Mouse (Mus musculus) ZHBTc4 (cell line): ENCODE measurements around the gene Siae.

ENCODE experiments used
- DNase-seq: peaks from one replicate; pipeline ENCODE4 v3.0.0-alpha.2; 2011; ENCODE audit warnings: low read depth, low spot score

Siae gene

DNA sequence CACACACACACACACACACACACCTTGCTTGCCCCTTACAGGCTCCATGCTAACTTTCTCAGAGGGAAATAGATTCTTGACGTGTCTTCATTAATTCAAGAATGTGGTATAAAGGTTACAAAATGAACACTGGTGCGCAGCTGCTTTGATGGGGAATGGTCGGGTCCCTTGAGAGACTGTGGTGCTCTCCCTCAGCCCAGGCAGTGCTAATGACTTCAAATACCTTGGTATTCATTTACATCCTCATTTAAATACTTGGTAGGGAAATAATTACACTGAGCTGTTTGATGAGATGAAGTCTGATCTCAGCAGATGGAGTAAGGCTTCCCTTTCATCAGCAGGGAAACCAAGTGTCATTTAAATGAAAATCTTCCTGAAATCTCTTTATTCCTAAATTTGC lies 69.6 kb downstream of the Siae start:
- DNase-seq: no peak

DNA sequence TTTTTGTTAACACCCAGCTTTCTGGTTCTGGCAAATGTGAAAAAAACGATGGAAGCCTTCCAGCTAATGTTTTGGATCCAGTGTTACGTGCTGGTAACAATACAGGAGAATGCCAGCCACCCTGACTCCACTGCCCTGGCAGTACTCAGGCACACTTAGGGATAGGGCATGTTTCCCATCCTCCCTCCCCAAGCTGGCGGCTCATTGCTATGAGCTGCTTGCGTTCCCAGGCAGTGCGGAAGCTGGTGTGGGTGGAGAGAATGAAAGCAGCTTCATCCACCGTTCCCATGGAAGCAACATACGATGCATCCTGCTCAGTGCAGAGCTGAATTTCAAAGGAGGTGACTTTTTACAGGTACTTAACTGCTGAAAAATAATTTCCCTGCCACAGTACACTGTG lies 70.1 kb downstream of the Siae start:
- DNase-seq: peak; percentile 8

DNA sequence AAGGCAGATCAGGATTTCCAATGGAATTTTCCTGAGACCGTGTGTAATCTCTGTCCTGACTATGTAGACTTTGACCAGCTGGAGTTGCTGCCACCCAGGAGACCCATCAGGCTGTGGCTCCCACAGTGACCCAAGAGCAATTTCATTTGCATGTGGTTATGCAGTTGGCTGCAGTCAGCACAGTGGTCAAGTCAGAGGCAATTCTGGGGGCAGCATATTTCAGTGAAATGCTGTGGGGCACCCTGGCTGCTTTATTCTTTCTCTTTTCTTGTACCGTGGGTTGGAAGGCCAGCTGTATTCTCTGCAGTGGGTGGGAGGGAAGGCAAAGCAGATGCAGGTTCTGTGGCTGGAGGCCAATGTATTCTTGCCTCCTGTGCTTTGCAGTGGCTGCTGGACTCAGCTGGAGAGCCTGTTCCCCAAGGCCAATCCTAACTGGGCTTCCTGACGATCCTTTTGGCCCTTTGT lies 70.6 kb downstream of the Siae start:
- DNase-seq: no peak

DNA sequence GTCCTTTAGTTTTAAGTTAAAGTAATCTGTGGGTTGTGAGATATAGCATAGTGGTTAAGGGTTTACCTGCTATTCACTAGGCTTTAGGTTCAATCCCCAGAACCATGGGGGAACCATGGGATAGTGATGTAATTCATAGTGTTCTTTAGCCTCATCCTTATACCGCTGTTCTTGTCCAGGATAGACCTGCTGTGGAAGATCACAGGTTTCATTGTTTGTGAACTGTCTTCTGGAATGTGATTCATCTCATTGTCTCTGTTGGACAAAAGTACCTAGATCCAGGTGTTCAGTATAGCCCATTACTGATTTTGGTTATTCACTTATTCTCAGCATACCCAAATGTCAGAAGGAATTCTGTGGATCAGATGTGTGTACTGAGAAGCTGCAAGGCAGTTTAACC lies 71.8 kb downstream of the Siae start:
- DNase-seq: peak; percentile 19

DNA sequence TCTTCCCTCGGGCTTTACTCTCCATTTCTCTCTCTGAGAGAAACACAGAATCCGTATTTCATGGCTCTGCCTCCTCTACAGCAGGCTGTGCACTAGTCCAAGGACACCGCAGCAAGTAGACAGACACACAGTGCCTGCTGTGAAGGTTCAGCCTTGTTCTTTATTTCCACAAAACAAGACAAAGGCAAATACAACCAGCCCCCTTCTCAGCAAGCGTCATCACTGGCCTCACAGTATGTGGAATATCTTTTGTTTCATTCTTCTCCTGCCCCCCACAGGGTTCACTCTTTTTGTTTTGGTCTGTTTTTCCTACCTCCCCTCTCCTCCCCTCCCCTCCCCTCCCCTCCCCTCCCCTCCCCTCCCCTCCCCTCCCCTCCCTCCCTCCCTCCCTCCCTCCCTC lies 73.1 kb downstream of the Siae start:
- peak; percentile 40 for DNase-seq

DNA sequence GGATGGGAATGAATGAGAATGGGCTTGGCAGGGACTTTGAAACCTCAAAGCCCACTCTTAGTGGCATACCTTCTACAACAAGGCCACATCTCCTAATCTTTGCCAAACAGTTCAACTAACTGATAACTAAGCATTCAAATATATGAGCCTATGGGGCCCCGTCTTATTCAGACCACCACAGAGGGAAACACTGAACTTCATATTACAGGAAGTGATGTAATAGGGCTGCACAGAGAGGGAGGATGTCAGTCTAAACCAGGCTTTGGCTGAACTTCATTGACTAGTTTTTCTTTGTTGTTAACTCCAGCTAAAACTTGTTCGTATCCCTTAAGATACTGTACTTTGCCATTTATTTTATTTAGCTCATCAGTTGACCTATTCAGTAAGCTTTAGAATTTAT lies 74.4 kb downstream of the Siae start:
- no peak for DNase-seq

DNA sequence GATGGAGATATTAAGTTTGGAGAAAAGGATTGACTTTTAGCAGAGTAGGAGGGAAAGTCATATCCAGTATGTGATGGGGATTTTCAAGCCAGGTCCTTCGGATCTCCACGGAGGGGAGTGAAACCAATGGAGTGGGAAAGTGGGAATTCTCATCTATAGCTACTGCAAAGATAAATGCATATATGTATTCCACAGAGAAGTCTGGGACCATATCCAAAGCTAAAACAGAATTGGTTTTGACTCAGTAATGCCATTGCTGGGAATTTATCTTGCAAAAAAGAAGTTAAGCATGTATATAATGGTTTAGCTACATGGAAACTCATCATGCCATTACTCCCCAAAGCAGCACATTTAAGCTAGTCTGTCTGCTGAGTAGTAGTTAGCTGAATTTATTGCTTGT lies 76.8 kb downstream of the Siae start:
- no peak for DNase-seq

DNA sequence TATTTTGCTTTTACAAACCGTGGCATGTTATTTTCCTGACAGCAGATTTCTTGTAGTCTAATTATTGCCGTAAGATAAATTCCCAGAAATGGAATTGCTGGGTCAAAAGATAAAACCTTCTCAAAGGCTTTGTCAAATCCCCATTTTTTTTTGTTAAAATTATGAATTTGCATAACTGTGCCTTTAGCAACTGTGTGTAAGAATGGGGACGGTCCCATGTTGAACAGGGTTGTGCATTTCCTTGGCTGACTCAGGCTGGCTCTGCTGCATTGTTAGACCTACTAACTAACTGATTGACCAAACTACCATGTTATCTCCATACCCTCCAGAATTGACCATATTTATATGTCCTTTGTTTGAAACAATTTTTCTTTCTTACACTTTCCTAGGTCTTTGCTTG lies 78.8 kb downstream of the Siae start:
- DNase-seq: no peak

DNA sequence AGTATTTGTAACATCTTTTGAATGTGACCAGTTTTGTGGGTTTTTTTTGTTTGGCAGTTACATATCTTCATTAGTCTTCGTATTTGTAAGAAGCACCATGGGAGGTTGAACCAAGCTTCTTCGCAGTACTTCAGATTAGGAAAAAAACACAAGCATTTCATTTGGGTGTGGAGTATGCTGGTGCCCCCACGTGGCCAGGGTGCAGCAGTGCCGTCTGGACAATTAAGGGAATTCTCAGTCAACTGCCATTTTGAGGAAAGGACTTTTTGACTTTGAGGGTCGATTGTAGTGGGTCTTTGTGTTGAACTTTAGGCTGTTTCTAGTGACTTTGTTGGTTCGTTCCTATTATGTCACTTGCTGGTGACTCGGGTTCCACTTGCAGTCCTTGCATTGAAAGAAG lies 80.8 kb downstream of the Siae start:
- peak; percentile 75 for DNase-seq

DNA sequence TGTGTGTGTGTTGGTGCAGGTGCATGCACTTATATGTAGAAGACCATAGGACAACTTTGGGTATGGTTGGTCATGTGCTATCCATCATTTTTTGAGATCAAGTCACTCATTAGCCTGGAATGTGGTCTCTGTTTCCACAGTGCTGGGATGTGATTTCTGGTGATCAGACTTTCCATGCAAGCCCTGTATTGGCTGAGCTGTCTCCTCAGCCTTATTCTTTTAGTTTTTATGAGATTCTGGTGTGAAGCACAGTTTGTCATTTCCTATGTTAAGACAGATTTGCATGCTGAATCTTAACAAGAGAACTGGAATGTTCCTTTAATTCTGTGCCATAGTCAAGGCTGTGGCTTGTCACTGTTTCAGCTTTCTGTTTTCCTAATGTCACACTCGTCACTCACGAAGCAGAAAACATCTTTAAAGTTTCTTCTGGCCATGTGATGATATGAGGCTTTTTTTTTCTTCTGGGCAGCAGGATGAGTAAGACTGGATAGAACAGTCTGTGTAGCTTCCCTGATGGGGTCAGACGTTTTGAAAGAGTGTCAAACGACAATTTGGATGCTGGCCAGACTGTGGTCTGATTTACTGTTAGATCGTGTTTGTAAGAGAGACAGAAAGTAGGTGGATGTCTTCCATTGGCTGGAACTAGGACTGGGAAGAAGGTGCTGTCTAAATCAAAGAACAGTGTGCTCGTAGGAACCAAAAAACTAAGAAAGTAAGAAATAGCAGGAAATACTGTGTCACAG lies 81.5 kb downstream of the Siae start:
- DNase-seq: no peak

DNA sequence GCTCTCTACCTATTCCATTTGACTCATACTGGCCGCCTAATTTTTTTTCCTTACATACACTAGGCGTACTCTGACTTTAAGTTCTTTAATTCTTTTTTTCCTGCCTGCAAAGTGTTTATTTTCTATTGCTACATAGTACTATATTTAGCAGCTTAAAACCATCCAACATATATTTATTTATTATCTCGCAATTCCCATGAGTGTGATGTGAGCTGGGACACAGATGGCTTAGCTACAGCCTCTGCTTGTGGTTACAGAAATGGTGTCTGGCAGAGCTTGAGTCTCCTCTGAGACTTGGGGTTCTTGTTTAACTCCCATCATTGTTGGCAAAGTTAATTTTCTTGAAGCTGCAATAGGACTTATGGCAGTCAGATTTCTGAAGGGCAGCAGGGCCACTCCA lies 83.2 kb downstream of the Siae start:
- DNase-seq: no peak

DNA sequence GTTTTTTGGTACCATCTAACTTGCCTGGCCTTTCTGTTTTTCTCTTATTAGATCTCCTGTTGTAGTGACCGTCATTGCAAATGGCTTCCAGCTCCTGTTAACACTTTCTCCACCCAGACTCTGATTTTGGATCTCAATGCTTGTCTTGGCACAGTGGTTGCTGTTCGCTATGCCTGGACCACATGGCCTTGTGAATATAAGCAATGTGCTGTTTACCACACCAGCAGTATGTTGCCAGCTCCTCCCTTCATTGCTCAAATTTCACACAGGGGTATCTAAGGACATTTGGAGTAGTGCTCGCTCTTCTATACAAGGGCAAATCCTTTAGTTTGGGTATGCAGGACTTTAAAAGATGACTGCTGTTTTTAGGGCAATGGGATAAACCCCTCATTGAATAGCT lies 90.7 kb downstream of the Siae start:
- no peak for DNase-seq

DNA sequence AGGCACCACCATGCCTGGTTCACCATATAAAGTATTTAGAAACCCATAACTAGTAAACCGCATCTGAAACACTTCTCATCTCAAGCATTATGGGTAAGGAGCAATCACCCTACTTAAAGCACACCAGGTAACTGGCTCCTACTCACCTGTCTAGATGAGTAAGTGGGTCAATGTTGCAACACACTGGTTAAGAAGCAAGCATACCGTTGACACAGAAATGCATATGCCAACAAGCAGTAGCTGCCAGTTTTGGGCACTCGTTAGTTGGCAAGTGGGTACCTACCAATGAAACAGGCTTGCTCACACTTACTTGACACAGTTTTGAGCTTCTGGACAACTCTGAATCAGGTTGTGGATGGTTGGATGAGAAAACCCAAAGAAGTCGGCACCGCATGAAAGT lies 95.1 kb downstream of the Siae start:
- DNase-seq: no peak

DNA sequence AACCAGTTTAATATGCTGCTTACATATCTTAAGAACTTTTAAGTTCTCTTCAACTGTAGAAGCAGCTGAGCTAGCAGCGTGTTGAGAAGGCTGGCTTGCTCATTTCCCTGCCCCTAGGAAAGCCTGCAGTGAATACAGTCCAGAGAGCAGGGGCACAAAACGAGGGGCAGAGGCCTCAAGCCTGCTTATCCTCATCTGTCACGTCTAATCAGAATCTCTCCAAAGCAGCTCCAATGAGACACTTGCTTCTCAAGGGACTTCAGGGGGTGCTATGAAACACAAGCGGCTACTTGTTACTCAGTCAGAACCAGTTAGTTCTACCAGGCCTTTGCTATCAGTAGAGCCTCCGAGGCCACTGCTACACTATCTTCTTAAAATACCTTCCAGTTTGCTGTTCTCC lies 98.3 kb downstream of the Siae start:
- DNase-seq: no peak

DNA sequence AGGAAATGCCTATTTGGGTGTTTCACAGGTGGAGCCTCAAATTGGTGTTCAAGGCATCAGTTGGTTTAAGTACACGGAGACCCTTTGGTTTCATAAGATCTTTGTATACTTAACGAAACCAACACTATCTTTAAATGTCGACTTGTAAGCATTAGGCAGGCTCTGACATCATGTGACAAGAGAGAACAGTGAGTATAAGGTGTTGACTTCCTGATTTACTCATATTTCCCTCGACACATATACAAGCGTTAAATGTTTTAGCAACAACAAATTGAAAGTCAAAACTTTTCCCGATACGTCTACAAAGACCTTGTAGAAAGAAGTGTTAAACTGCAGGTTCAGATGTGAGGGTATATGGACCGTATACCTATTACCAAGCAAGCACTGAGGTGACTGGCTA lies 100.5 kb downstream of the Siae start:
- no peak for DNase-seq

DNA sequence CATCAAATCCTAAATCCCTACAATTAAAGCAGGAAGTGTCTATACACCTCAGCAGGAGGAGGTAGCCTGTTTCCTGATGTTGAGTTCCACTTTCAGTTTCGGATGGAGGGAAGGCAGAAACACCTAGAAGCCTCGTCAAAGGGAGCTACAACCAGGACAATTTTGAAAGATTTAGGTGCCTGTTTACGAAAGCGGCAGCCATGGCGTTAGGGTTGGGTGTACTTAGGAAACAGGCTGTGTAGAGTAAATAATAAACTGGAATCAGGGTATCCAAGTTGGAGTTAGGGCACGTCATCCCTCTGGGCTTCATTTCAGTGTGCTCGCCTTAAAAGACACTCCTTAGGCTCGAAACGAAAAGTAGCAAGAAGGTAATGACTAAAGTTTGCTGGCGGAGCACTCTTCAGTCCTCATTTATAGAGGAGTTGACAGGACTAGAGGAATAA lies 101.0 kb downstream of the Siae start:
- no peak for DNase-seq

DNA sequence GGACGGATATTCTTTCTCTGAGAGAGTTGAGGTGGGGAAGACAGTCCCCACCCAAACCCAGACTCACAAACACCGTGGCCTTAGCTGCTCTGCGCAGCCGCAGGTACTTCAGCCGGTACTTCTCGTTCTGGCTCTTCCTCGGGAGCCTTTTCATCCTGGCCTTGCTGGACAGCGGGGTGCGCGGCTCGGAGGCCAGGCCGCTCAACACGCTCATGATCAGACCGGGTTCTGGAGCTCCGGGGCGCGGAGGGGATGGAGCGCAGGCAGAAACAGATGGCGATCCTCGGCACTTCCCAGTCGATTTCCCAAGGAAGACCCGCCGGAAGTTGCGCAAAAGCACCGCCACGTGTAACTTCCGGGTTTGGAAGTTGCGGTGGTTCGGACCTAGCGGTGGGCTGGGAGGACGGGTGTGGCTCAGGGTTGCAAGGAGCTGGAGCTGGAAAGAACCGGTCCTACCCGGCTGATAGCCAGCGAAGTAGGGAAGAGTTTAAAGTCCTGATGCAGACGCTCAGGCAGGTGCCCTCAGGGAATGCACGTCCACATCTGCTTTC lies 101.5 kb downstream of the Siae start, which contains the start of gene Tbrg1:
Gene Tbrg1 (minus strand): TSS at position 382 of the 551 bp plus-strand sequence.
- peak; percentile 99 for DNase-seq

DNA sequence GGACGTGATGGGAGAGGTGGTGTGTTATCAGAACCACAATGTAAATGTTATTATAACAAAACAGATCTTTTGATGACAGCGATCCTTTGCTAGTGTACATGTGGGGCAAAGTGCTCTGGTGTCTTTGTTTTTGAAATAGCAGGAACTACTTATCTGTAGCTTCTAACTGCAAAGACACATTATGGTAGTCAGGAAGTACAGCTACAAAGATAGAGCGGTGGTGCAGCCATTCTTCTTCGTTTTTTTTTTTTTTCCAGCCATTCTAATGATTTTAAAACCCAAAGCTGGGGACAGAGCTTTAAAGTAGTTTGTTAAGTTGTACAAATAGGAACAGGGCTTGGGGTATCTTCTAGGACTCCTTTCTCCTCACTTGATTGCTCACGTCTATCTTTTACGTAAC lies 103.9 kb downstream of the Siae start:
- DNase-seq: no peak

DNA sequence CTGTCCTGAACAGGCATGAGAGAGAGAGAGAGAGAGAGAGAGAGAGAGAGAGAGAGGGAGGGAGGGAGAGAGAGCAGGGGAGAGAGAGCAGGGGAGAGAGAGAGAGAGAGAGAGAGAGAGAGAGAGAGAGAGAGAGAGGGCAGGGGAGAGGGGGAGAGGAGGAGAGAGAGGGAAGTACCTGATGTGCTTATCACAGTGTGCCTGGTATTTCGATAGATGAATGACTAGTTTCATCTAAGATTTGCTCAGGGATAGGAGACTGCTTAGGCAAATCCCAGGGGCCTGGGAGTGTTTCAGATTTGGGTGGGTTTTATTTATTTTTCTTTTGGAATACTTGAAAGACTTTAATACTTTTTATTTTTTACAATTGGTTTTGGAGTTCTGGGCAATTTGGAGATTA lies 107.7 kb downstream of the Siae start:
- no peak for DNase-seq

DNA sequence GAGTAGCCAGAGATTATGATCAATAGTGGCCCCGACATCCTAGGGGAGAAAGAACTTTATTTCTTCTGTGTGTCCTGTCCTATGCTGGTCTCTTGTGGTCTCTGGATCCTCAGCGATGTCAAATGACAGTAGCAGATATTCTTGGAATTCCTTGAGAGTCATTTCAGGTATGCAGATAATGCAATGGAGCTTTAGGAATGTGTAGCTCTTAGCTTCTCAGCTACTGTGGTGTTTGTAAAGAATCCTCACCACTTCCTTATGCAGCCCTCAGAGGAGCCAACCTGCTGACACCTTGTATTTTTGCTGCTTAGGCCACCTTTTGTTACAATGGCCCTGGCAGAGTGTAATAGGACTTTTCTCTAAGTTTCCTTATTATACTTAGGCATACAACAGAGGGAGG lies 109.1 kb downstream of the Siae start:
- DNase-seq: no peak

DNA sequence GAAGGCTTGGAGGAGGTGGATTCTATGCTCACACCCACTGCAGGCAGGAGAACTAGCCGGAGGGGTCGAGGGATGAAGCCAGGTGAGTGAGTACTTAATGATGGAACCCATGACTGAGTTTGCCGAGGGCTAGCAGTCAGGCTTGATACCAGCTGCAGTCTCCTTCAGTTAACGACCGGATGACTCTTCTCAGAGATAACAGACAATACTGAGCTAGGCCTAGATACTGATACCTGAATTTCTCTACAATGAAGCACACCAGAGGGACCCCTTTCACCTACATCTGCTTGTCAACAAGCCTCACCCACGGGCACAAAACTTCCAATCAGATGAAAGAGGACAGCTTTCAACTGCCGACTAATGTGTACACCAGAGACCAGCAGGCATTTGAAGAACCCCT lies 110.5 kb downstream of the Siae start:
- DNase-seq: no peak

DNA sequence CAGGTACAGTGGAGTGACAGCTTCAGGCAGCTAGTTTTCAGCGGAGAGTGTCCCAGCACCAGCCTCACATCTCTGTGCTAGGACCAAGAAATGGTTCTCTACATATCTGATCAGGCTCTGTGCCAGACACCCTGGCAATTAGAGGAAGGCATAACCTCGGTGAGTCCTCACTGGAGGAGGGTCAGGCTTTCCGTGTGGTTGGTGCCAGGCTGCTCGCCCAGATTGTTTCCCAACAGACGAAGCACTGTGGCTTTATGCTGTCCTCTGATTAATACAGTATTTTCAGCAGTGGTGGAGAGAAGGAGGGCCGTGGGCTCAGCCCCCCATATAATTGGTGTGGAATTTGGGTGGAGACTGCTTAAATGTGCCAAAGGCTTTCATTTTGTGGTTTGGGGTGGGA lies 113.6 kb downstream of the Siae start, which contains the start of gene Panx3:
Gene Panx3 (minus strand): TSS at position 121 of the 400 bp plus-strand sequence.
- no peak for DNase-seq

DNA sequence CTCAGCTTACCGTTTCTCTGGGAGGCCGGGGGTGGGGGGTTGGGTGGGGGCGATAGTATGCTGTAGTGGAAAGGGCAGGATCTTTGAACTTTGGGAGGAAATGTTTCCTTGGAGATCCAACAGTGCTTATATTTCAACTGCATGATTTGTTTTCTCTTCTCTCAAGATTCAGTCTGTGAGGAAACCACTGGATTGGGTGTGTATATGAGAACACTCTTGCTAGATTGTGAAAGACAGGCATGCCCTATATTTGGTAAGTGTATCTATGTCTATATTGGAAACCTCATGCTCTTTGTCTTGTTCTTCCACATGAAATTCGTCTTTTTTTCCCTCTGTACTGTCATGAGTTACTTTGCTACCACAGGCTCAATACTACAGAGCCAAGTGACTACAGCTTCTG lies 114.2 kb downstream of the Siae start:
- no peak for DNase-seq
